Mouse (Mus musculus) kidney, adult 11 months (tissue): Measurements from ENCODE around the gene Ugt1a7c.
A peak's percentile ranks its signal among the peaks of the same experiment; 100 is the strongest.
"Not testable (repeated sequence)": the region's sequence is repeated elsewhere in the genome, so short reads cannot be mapped to it uniquely, and the experiment has no call there.

ENCODE experiments used
- DNase-seq: peaks from one replicate; pipeline ENCODE4 v3.0.0; 2022

Gene Ugt1a7c

DNA sequence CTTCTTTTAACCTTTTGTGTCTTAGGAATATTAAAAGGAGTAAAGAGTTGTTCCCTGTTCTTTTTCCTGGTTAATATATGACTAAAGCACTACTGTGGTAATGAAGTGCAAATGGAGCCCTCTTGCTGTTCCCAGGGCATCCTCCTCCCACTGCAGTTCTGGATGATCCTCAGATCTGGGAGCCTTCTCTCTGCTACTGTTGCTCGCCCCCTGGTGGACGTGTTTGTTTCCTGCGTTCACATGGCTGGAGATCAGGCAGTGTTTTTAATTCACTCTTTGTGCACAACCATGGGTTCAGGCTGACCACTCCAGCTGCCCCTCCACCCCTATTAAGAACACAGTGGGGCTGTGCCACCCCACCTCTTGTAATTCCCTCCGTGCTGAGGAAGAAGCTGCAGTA lies 25.7 kb downstream of the Ugt1a7c start:
- DNase-seq: not testable (repeated sequence)

DNA sequence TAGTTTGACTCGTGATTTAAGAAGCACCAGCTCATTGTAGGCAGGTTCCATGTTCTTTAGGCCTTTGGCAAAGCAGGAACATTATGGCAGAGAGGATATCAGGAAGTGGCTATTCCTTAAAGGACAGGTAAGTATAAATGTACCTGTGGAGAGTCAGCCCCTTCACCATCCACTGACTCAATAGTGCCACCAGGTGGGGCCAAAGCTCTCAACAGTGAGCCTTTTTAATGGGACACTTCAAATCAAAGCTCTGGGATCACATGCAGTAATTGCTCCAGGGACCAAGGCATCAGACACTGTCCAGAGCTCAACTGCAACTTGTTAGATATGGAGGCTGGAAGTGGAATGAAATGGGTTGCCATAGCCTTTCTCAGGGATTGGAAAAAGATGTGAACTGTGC lies 26.7 kb downstream of the Ugt1a7c start:
- peak; percentile 54 for DNase-seq

DNA sequence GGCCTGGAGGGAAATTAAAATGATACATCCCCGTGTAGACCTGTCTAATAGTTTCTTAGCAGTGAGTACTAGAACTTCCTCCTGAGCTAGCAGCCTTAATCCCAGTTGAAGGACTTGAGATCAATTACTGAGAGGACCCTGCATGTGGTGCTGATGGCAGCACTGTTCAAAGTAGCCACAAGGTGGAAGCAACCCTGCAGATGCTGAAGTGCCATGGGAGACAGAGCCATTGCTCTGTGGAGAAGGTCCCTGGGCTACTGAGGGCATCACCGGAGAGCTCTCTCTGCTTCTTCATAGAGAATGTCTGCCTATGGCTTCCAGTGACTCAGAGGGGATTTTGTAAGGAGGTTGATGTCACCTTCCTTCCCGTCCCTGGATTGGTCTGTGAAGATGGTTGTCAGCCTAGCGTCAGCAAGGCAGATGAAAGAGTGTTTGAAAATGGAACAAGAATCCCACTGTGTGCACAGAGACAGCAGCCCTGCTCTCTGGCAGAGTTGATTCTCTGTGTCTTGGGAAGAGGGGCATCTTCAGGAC lies 31.0 kb downstream of the Ugt1a7c start:
- not testable (repeated sequence) for DNase-seq

DNA sequence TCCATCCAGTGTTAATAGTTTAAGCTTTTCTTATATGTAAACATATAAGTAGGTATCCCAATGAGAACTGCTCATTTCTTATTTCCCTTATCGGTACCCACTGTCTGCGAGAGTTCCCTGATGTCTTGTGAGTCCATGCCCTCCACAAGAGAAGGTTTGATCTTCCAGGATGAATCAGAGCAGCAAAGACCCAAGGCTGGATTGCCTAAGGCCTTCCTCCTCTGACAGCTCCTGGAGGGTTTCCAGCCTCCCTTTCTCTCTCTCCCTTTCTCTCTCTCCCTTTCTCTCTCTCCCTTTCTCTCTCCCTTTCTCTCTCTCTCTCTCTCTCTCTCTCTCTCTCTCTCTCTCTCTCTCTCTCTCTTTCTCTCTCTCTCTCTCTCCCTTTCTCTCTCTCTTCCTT lies 34.2 kb downstream of the Ugt1a7c start:
- not testable (repeated sequence) for DNase-seq

DNA sequence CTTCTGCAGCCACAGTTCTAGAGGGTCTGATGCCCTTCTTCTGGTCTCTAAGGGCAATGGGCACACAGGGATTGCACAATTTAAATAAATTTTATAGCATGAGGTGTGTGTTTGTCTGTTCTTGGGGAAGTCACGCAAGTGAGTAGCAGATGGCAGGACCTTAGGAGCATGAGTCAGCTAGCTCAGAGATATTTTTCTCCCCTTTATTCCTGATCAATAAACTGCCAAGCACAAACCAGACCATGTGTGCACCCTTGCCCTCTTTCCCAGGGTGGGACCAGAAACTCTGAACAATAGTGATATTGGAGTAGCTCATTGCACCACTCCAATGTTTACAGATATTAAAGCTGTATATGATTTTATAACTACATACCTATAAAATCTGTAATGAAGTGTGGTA lies 35.4 kb downstream of the Ugt1a7c start:
- DNase-seq: not testable (repeated sequence)

DNA sequence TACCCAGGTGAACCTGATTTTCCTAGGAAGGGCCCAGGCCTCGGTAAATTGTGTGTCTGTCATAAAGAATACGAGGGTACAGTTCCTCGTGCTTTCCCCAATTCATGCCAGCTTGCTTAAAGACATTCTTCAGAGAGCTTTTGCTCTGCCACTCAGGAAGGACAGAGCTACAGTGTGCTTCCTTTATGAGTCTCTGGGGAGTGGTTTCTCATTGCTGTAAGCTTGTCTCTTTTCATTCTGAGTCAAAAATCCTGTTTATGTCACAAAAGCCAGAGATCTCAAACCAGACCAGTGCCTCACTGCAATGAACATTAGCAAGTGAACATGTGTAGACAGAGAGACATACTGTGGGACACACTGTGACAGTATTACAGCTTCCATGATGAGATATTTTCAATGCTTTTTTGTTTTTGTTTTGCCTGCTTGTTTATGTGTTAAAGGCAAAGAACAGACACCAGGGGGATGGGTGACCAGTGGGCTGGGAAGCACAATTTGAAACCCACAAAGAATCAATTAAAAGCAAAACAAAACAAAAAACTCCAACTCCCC lies 39.1 kb downstream of the Ugt1a7c start:
- no peak for DNase-seq

DNA sequence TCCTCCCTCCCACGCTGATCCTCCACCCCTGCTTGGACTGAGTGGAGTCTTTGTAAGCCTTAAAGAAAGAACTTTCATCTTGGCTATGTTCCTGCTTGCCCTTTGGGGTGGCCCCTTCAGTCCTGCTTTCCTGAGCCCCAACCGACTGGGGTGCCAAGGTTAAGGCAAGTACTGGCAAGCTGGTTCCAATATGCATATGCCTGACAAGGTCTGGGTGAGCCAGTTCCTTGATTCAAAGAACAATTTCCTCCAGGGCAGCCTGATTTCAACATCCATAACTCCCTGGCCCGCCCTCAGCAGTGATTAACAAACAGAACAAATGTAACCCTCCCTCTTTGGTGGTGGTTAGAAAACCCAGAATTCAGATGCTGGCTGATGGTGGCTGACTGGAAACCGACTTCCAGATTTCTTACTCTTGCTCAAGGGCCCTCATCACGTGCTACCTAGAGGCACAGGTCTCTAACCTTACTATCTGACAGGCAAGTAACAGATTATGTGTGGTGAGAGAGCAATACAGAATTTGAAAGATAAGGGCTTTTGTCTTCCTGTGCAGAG lies 39.7 kb downstream of the Ugt1a7c start, which contains the start of gene Ugt1a6a:
Gene Ugt1a6a (plus strand): TSS at position 353 of the 555 bp plus-strand sequence.
- DNase-seq: peak; percentile 41

DNA sequence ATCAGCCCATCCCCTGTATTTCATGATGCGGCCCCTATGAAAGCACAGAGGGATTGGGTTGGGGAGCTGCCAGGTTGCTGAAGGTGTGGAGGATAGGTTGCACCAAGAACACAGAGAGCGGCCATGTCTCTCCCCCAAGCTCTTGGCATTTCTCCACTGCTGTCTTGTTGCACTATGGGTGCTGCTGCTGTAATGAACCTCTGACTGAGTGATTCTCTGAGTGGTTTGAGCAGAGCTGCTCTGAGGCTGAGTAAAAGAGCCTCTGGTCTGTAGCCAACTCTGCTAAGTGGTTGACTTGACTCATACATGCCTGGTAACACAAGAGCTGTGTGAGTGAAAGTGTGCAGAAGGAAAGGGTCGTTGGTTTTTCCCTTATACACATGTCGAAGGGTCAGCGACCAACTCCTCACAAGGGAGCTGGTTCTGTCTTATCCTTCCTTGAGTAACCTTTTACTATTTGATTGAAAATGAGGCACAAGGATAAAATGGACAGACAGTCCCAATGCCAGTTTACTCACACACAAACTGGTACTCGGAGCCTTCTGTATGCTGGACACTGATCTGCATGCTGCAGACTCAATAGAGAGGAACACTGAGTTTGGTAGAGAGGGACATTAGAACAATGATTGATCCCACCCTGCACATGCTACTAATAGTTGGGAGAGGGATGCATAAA lies 40.5 kb downstream of the Ugt1a7c start:
- DNase-seq: not testable (repeated sequence)

DNA sequence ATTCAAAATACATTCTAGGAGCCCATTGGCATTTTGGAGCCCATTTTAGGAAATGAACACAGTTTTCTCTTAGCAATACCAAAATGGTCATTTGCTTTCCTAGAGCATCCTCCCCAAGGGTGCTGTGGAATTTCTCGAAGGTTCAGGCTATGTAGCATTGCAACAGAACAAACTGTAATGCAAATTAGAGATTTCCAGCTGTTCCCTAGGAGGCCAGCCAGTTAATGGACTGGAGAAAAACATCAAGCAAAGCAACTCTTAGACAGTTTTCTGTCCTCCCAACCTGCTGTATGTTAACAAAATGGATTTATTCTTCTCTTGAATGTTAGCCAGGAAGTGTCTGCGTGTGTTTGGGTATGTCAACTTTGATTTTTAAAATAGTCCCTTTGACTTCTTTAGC lies 41.8 kb downstream of the Ugt1a7c start:
- DNase-seq: no peak

DNA sequence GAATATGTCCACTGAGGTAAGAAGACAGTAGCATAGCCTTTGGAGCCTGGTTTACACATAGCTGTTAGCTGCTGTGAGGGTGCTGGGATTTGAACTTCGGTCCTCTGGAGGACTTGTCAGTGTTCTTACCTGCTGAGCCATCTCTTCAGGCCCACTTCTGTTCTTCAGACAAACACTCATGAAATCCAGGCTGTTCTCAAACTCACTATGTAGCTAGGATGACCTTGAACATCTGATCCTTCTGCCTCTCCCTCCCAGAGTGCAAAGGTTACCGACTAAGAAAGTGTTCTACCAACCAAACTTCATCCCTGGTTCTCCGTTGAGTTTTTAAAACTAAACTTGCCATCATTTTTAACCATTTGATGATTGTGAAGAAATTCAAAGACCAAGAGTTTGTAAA lies 42.4 kb downstream of the Ugt1a7c start:
- DNase-seq: no peak

DNA sequence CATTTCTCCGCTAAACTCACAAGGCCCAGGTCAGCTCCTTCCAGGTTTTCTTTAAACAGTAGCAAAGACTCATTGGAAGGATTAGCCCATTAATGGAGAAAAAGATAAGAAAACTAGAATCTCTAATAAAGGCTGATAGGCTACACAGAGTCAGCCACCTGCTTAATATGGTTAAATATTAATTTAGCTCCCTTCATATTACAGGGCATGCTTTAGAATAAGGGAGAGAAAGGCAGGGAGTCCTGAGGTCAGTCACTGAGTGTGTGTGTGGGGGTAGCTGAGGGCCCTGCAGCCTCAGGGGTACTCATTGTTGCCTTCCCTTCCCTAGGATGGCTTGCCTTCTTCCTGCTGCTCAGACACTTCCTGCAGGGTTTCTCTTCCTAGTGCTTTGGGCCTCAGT lies 43.3 kb downstream of the Ugt1a7c start:
- DNase-seq: no peak

DNA sequence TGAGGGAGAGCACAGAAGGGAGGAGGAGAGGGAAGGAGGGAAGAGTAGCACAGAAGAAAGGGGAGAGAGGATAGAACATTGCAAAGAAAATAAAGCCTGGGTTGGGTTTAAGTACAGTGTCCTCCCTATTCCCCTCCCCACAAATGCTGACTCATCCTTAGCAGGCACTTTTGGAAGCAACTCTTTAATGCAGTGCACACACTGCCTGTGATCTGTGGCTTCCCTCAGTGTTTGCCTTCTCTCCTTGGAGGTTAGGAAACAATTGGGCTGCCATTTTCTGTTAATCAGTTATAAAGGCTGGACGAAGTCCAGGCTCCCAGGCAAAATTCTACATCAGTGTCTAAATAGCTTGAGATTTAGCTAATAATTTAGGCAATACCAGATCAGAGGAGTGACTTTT lies 45.6 kb downstream of the Ugt1a7c start:
- peak; percentile 65 for DNase-seq

DNA sequence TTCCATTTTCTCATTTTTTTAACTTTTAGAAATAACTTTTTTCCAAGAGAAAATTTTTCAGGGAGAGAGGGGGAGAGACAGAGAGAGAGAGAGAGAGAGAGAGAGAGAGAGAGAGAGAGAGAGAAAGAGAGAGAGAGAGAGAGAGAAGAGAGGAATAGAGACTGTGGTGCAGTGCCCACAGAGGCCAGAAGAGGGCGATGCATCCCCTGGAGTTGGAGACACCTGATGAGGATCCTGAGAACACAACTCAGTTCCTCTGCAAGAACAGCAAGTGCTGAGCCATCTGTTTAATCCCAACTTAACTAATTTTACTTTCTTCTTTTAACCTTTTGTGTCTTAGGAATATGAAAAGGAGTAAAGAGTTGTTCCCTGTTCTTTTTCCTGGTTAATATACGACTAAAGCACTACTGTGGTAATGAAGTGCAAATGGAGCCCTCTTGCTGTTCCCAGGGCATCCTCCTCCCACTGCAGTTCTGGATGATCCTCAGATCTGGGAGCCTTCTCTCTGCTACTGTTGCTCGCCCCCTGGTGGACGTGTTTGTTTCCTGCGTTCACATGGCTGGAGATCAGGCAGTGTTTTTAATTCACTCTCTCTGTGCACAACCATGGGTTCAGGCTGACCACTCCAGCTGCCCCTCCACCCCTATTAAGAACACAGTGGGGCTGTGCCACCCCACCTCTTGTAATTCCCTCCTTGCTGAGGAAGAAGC lies 49.3 kb downstream of the Ugt1a7c start:
- peak; percentile 50 for DNase-seq

DNA sequence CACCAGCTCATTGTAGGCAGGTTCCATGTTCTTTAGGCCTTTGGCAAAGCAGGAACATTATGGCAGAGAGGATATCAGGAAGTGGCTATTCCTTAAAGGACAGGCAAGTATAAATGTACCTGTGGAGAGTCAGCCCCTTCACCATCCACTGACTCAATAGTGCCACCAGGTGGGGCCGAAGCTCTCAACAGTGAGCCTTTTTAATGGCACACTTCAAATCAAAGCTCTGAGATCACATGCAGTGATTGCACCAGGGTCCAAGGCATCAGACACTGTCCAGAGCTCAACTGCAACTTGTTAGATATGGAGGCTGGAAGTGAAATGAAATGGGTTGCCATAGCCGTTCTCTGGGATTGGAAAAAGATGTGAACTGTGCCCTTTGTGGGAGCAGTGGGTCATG lies 50.4 kb downstream of the Ugt1a7c start:
- DNase-seq: not testable (repeated sequence)

DNA sequence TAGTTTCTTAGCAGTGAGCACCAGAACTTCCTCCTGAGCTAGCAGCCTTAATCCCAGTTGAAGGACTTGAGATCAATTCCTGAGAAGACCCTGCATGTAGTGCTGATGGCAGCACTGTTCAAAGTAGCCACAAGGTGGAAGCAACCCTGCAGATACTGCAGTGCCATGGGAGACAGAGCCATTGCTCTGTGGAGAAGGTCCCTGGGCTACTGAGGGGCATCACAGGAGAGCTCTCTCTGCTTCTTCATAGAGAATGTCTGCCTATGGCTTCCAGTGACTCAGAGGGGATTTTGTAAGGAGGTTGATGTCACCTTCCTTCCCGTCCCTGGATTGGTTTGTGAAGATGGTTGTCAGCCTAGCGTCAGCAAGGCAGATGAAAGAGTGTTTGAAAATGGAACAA lies 55.3 kb downstream of the Ugt1a7c start:
- DNase-seq: not testable (repeated sequence)

DNA sequence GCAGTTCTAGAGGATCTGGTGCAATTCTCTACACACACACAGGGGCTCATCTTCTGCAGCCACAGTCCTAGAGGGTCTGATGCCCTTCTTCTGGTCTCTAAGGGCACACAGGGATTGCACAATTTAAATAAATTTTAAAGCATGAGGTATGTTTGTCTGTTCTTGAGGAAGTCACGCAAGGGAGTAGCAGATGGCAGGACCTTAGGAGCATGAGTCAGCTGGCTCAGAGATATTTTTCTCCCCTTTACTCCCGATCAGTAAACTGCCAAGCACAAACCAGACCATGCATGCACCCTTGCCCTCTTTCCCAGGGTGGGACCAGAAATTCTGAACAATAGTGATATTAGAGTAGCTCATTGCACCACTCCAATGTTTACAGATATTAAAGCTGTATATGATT lies 63.6 kb downstream of the Ugt1a7c start:
- DNase-seq: no peak

DNA sequence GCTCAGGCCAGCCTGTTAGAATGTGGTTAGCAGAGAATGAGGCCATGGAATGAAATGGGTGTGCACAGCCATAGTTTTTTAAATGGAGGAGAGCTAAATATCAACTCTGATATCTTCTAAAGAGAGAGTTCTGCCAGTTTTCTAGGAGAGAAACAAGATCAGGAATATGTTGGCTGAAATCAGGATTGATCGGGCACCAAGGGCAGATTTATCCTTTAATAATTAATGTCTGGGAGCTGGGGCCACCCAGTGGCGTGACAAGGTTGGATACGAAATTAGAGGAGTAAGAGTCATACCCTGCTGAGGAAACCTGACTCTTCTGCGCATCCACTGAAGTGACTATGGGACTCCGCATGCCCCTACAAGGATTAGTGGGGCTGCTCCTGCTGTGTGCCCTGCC lies 70.8 kb downstream of the Ugt1a7c start, which contains the start of gene Ugt1a5:
Gene Ugt1a5 (plus strand): TSS at position 302 of the 400 bp plus-strand sequence.
- no peak for DNase-seq

DNA sequence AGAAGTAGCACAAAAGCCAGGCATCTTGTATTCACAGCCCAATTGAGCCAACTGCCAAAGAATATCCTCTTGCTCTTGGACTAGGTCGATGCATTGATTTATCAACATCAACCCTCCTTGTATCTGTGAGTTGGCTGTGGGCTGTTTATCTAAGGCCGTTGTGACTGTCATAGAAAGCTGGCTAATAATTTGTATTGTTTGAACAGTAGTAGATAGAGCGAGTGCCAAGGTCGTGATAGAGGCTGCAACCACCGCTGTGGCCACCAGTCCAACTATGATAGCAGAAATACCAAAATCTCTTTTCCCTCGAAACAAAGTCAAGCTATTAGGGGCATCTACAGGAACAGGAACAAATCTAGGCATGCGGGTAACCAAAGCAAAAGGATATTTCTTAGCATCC lies 77.3 kb downstream of the Ugt1a7c start:
- not testable (repeated sequence) for DNase-seq

DNA sequence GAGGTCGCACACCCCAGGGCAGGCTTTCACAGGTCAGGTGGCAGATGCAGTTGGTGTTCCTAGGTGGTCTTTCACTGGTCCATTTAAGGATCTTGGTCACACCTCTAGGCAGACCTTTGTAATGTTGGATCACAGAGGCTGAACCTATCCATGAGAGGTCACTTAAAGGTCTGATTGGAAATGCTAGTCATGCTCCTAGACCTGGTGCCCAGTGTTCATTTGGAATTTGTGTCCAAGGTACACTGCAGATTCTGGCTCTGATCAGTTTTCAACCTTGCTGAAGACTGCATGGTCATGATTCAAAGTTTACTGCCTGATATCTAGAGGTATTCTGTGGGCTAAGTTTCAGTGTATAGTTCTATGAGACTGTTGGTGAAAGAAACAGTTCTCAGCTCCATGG lies 84.8 kb downstream of the Ugt1a7c start:
- DNase-seq: peak; percentile 29

DNA sequence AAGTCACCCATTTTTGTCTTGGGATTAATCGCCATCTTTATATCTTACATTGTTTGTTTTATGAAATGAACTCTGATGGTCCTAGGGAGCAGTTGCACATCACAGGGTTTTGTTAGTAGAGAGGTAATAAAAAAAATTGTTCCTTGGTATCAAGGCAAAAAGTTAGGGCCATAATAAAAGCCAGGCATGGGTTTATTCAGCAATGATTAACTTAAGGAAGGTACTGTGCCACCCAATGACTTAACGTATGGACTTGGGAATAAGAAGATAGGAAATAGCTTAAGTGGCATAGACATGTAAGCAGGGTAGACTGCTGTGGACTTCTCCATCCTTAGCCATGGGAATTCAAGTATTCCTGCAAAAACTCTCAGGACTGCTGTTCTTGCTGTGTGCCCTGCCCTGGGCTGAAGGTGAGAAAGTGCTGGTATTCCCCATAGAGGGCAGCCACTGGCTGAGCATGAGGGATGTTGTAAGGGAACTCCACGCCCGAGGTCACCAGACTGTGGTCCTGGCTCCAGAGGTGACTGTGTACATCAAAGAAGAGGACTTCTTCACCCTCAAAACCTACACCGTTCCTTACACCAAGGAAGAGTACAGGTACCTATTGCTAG lies 91.6 kb downstream of the Ugt1a7c start:
- DNase-seq: no peak

DNA sequence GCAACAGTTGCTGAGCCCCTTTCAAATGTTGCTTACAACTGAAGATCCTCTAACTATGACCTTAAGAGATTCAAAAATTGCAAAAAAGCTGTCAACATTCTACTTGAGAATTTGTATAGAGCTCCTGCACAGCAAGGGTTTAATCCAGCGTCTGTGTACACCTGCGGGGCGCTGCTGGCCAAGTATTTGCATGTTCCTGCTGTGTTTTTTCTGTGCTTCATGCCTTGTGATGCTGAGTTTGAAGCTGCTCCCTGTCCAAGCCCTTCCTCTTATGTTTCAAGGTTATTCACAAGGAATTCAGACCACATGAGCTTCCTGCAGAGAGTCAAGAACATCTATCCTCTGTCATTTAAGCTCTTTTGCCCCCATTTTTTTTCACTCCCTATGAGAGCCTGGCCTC lies 97.3 kb downstream of the Ugt1a7c start:
- no peak for DNase-seq

DNA sequence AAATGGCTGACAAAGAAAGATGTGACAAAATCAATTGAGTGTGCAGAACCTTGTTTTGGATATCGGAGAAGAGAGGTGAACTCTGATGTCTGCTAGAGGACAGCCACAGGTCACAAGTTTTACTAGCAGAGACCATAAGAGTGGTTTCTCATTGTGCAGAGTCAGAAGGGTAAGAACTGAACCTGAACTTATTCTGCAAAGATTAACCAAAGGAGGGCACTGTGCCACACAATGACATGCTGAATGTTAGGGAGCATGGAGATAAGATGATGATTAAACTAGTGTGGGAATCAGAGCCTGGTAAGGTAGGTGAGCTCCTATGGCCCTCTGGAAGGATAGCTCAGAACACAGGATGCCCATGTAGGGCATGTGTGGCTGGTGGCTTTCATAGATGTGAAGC lies 100.8 kb downstream of the Ugt1a7c start:
- DNase-seq: peak; percentile 86

DNA sequence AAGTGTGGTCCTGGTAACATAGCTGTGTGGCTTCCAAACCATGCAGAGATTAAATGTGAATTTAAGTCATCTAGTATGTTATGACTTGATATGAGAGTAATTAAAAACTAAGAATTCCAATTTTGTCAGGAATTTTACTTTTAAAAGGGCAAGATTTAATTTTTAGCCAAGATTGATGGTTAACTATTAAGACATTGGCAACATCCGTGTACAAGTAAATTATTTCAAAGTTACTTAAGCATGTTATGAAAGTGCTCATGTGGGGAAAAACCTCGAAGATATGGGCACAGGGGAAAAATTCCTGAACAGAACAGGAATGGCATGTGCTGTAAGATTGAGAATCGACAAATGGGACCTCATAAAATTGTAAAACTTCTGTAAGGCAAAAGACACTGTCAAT lies 102.6 kb downstream of the Ugt1a7c start:
- DNase-seq: no peak
